Mouse (Mus musculus): Measurements from ENCODE around the gene Zfp652. TPM values are rescaled to one million over a fixed set of nuclear protein-coding genes. Genes with fewer than 3 reads are reported as not detected.
"Not testable (repeated sequence)": the region's sequence is repeated elsewhere in the genome, so short reads cannot be mapped to it uniquely, and the experiment has no call there.

Gene Zfp652
- polyA plus RNA-seq, 1 experiment from 2014 or later, result 6.7 TPM

DNA sequence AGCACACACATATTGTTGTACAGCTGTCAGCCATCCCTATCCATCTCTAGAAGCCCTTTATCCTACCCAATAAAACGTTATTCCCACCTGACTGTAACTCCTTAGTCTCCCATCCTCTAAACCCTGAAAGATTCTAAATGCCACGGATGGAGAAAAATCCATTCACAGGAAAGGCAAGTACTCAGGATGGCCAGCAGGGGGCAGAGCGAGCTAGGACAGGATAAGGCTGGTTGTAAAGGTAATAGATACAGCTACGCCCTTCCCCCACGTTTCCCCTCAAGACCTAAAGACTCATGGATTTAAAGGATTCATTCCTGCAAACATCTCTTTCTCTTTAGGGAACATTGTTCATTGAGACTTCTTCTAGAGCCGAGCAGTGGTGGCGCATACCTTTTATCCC, 163.8 kb downstream of the Zfp652 start:
- Histone ChIP-seq H3K27me3 (ENCODE audit: control insufficient read depth, insufficient read depth, low read length) (no peaks in the 10 kb centered on the region), H3K36me3 (ENCODE audit: control insufficient read depth, insufficient read depth, low read length) (no peaks in the 10 kb centered on the region), H3K4me1 (ENCODE audit: control insufficient read depth in 2 of 2, insufficient read depth in 2 of 2, low read length in 2 of 2) (no peaks in the 10 kb centered on the region), H3K9ac (ENCODE audit: low read length) (no peak overlapping the region), H3K27ac (replicated peaks in 1 of 2; ENCODE audit: control insufficient read depth in 1 of 2, insufficient read depth in 1 of 2, low read depth in 2 of 2, low read length in 2 of 2) (no peak overlapping the region), H3K9me3 (ENCODE audit: control insufficient read depth, low read length) (no peaks in the 10 kb centered on the region), H3K4me2 (ENCODE audit: low read length) (no peak overlapping the region; the same call in 1 of the 2 replicates), H3K4me3 (ENCODE audit: control insufficient read depth in 1 of 2, insufficient read depth in 1 of 2, low read depth in 1 of 2, low read length in 2 of 2) (no peak overlapping the region)
- ATAC-seq (ENCODE audit: insufficient number of reproducible peaks, insufficient read depth, low FRiP score, low read depth), result no peak
- WGBS, result 20% methylated on average over 7 of the region's 7 CpGs

- H3K4me3 ChIP-seq (ENCODE audit: control insufficient read depth in 1 of 2, insufficient read depth in 1 of 2, low read depth in 1 of 2, low read length in 2 of 2); H3K4me2 ChIP-seq (ENCODE audit: low read length); H3K27ac ChIP-seq (replicated peaks in 1 of 2; ENCODE audit: control insufficient read depth in 1 of 2, insufficient read depth in 1 of 2, low read depth in 2 of 2, low read length in 2 of 2); H3K36me3 ChIP-seq (ENCODE audit: control insufficient read depth, insufficient read depth, low read length); H3K4me1 ChIP-seq (ENCODE audit: control insufficient read depth in 2 of 2, insufficient read depth in 2 of 2, low read length in 2 of 2); H3K9me3 ChIP-seq (ENCODE audit: control insufficient read depth, low read length); H3K9ac ChIP-seq (ENCODE audit: low read length); ATAC-seq (ENCODE audit: insufficient number of reproducible peaks, insufficient read depth, low FRiP score, low read depth); H3K27me3 ChIP-seq (ENCODE audit: control insufficient read depth, insufficient read depth, low read length): not testable (repeated sequence)
- 74% methylated on average over 2 of the region's 2 CpGs for WGBS
Measured at GRCm38 (mm10) chr11:95879861-95880260, 167.4 kb downstream of the Zfp652 start.

Other genes with a start within 250 kb of the Zfp652 start
- gene Nxph3, start 198.1 kb upstream of the Zfp652 start, polyA plus RNA-seq (2014; fragmentation: Nextera tagmentation; extraction: Ambion mirVana), result 0.36 TPM in 1 of 2 replicates, not detected in the other
- gene Ngfr, start 124.9 kb upstream of the Zfp652 start, polyA plus RNA-seq (2014; fragmentation: Nextera tagmentation; extraction: Ambion mirVana), result 1.2 and 3.0 TPM in 2 replicates
- 269 and 291 TPM in 2 replicates for gene Phb, start 45.7 kb upstream of the Zfp652 start, polyA plus RNA-seq (2014; fragmentation: Nextera tagmentation; extraction: Ambion mirVana)
- gene B130006D01Rik, start 10.9 kb downstream of the Zfp652 start, polyA plus RNA-seq (2014; fragmentation: Nextera tagmentation; extraction: Ambion mirVana), result 0.91 and 1.1 TPM in 2 replicates
- 2.9 and 4.4 TPM in 2 replicates for gene Phospho1, start 111.8 kb downstream of the Zfp652 start, polyA plus RNA-seq (2014; fragmentation: Nextera tagmentation; extraction: Ambion mirVana)
- gene Gngt2, start 124.5 kb downstream of the Zfp652 start, polyA plus RNA-seq (2014; fragmentation: Nextera tagmentation; extraction: Ambion mirVana), result 34.1 and 34.2 TPM in 2 replicates
- 9.0 and 11.4 TPM in 2 replicates for gene Abi3, start 129.8 kb downstream of the Zfp652 start, polyA plus RNA-seq (2014; fragmentation: Nextera tagmentation; extraction: Ambion mirVana)
- 0.11 TPM in 1 of 2 replicates, not detected in the other for gene B4galnt2, start 202.2 kb downstream of the Zfp652 start, polyA plus RNA-seq (2014; fragmentation: Nextera tagmentation; extraction: Ambion mirVana)

Data from heart, embryonic 14.5 days (tissue).